Mouse (Mus musculus): ENCODE data around the gene Neurl3.

Neurl3 gene

DNA sequence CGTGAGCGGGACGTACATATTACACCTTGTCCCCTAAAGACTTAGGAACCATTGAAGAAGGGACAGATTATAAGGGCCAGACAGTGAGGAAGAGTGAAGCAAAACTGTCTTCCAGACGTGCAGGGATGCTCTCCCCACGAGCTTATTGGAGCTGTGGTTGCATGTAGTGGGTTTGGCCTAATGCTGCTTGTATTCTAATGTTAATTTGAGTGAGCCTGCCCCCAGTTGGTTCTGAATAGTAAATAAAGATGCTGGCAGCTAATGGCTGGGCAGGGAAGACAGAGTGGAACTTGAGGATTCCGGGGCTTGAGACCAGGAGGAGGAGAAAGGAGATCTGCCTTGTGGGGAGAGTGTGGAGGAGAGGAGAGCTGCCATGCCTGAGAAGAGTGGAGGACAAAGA lies 27.8 kb downstream of the Neurl3 start:
- CTCF ChIA-PET, result interaction anchor here in 1 of 4 experiments (0.6 kb wide), 2 partner anchors 782 to 1618 kb away, joined by 4 read pairs; no protein-coding TSS in a partner anchor
- POLR2A ChIA-PET, result interaction anchor here in 3 of 4 experiments (0.6 to 1.0 kb wide), 5 partner anchors 11 to 239 kb away, joined by 3 to 5 read pairs (median 3); partner anchors contain the start of gene Arid5a (in 1 of the 3)

DNA sequence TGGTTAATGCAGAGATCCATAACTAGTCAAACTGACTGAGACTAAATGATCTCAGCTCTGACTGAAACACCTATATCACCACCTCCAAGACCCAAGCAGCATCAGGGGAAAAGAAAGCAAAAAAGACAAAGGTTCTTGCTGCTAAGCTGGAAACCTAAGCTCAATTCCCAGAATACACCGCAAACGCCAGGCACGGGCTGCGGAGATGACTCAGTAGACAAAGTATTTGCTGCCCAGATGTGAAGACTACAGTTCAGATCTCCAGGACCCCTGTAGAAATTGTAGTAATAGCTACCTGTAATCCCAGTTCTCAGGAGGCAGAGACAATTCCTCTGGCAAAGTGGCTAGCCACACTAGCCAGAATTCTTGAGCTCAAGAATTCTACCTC lies 29.7 kb downstream of the Neurl3 start:
- CTCF ChIA-PET, result interaction anchor here (0.7 to 1.7 kb wide), 13 partner anchors 9 to 974 kb away, joined by 3 to 6 read pairs (median 4); partner anchors contain the start of gene Ankrd39 (in 1 of the 4)
- POLR2A ChIA-PET, result interaction anchor here in 3 of 4 experiments (0.6 to 4.7 kb wide), 19 partner anchors 9 to 395 kb away, joined by 3 to 24 read pairs (median 5); partner anchors contain the start of gene Arid5a (in 2 of the 3)

DNA sequence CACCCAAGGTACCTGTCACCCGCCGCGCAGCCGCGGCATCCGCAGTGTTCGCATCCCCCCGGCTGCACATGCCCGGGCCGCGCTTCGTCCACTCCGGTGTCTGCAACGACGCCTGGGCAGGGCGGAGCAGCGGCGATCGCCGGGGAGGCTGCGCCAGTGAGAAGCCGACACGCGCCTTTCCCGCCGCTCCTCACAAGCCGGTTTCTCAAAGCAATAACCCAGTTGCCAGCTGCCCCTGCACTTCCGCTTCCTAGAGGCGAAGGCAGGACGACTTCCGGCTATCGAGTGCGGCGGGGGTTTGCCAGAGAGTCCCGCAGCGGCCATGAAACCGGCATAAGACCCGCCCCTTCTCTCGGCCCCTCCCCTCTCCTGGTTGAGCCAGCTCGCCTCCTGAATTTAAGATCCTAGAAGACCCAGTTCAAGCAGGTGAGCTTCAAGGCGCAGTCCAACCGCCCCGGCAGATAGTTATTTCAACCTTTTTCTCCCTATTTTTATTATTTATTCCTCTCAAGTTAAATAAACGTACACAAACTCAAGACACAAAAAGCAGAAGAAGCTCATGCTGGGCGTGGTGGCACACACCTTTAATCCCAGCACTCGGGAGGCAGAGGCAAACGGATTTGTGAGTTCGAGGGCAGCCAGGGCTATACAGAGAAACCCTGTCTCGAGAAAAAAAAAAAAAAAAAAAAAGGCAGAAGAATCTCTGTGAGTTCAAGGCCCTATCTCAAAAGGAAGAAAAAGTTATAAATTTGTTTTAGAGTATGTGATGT lies 30.2 kb downstream of the Neurl3 start, which contains the start of gene Uggt1:
Uggt1 (minus strand) TSS at position 663 of the 770 bp plus-strand sequence.
- CTCF ChIA-PET, result interaction anchor here (0.5 to 1.7 kb wide), 16 partner anchors 8 to 974 kb away, joined by 3 to 10 read pairs (median 4); partner anchors contain the start of gene Ankrd39 (in 1 of the 4)
- POLR2A ChIA-PET, result interaction anchor here (0.7 to 4.7 kb wide), 23 partner anchors 9 to 480 kb away, joined by 3 to 24 read pairs (median 5); partner anchors contain the start of gene Arid5a (in 1 of the 4)

DNA sequence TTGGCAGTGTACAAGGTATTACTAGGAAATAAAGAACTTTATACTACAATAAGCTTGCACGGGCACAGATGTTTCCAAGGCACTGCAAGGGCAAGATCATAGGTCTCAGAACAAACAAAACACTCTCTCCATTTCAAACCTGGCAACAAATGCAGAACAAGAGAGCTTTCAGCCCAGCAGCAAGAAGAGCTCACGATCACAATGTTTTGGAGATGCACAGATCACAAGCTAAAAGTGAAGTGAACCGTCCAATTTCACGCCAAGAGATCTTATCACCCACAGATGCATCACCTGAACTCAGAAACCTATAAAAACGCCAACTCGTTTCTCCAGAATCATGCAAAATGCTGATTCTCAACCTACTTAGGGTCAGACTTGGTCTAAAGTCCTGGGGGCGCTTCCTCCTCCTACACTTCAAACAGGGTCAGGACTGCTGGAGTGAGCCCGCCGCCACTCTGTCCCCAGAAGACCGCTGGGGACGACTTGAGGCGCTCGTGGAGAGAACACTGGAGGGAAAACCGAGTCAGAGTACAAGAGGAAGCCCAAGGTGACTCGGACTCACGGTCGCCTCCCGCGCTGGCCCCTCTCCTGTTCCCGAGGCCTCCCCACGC lies 30.9 kb downstream of the Neurl3 start:
- POLR2A ChIA-PET, result interaction anchor here in 3 of 4 experiments (0.6 to 4.7 kb wide), 18 partner anchors 8 to 434 kb away, joined by 3 to 24 read pairs (median 5); partner anchors contain the start of gene Arid5a (in 1 of the 3)
- CTCF ChIA-PET, result interaction anchor here (0.5 to 1.7 kb wide), 10 partner anchors 9 to 1621 kb away, joined by 3 to 10 read pairs (median 4); partner anchors contain the start of gene Ankrd39 (in 1 of the 4)

DNA sequence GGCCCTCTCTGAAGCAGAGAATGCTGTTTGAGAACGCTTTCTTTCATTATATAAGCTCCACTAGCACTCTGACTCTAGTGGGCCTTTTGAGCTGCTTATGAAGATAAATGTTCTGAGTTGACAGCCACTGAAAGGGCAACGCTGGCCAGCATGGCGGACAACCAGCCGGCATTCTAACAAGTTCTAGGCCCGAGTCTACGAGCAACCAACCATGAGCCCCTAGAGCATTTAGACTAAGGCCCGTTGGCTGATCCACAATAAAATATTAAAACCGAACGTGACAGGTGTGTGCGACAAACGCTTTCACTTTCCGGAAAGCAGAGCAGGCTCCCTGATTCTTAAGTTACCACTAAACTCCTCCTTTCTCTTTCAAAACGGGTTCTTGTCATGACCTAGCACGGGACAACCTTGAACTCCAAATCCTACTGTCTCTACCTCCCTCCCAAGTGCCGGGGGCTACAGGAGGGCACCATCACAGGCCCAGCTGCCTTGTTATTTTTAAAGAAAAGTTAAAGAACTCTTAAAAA lies 32.5 kb downstream of the Neurl3 start:
- CTCF ChIA-PET, result interaction anchor here in 1 of 4 experiments (1.5 kb wide), 1 partner anchor 35 kb away, joined by 4 read pairs; no protein-coding TSS in a partner anchor

DNA sequence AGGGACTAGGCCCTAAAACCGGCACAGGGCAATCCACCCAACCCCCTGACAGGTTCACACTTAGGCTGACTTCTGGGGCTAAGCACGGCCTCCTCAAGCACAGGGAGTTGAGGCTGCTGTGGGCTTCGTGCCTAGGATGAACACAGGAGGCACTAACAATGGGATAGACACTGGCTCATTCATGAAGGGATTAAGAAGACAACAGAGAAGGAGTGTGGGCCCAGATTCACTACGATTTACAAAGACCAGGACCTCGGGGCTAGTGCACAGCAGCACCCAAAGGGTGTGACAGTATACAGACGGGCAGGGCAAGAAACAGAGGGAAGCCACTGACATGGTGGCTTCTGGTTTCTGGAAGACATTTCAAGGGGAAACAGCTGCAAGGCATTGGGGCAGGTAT lies 34.3 kb downstream of the Neurl3 start:
- ChIA-PET POLR2A (interaction anchor here in 3 of 4 experiments (0.6 to 1.2 kb wide), 3 partner anchors 9 to 173 kb away, joined by 3 to 12 read pairs (median 5); no protein-coding TSS in a partner anchor), CTCF (interaction anchor here in 1 of 4 experiments (0.5 kb wide), 1 partner anchor 106 kb away, joined by 6 read pairs; no protein-coding TSS in a partner anchor)

More for the DNA sequence above, 32.5 kb downstream of the Neurl3 start:
- POLR2A ChIA-PET, result interaction anchor here in 3 of 4 experiments (0.7 to 4.7 kb wide), 8 partner anchors 9 to 181 kb away, joined by 3 to 24 read pairs (median 8); no protein-coding TSS in a partner anchor

DNA sequence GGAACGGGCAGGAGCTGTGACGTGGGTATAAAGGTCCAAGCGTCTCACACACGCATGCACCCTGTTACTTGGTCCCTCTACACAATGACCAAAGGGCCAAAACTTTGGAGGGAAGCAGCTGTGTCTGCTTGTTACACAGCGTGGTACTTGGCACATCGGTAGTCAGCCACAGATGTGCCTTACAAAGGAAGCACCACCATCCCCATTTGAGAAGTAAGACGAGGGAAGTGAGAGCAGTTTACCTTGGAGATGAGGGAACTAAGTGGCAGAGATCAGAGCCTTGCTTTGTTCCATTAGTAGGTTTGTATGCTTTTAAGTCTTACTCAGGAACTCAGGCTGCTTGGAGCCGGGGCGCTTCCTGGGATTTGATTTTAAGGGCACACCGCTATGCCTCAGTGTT lies 35.1 kb downstream of the Neurl3 start:
- POLR2A ChIA-PET, result interaction anchor here in 1 of 4 experiments (1.0 kb wide), 2 partner anchors 9 to 12 kb away, joined by 3 to 4 read pairs; no protein-coding TSS in a partner anchor
- CTCF ChIA-PET, result interaction anchor here in 1 of 4 experiments (0.7 kb wide), 1 partner anchor 190 kb away, joined by 3 read pairs; no protein-coding TSS in a partner anchor

DNA sequence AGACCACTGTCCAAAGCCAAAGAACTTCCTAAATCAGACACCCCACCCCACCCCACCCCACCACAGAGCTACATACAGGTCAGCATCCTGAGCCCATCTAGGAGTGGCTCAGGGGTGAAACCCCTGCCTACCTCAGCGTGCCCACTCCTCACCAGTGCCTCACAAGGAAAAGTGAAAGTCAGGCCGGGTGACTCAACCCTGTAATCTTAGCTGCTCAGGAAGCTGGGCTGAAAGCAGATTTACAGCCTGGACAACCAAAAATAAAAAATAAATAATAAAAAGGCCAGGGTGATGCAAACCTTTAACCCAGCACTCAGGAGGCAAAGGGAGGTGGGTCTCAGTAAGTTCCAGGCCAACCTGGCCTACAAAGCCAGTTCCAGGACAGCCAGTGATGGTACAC lies 38.6 kb downstream of the Neurl3 start:
- ChIA-PET POLR2A (interaction anchor here in 2 of 4 experiments (0.6 to 1.7 kb wide), 5 partner anchors 8 to 170 kb away, joined by 3 to 5 read pairs (median 4); partner anchors contain the start of gene Uggt1 (in 2 of the 2)), CTCF (interaction anchor here in 1 of 4 experiments (0.7 to 1.0 kb wide), 3 partner anchors 9 to 215 kb away, joined by 3 to 4 read pairs (median 4); partner anchors contain the start of gene Uggt1)

DNA sequence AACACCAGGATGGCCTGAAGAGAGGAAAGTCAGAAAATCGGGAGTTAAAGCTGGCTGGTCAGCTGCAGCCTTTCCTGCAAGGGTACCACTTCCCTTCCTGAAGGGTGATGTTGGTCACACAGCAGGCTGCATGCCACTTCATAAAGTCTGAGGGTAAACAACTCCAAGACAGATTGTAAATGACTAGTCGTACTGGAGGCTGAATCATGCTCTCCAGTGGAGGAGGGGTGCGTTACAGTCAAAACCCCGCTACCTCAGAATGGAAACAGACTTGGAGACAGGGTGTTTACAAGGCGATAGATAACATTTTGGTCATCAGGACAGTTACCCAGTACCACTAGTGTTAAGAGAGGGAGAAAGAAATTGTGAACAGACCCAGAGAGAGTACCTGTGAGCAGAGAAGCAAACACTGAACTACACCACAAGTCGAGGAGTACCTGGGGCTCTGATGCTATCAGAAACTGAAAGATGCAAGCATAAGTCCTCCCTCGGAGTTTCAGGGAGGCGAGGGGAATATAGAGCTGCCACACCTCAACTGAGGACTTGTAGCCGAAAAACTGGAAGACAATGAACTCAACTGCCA lies 39.3 kb downstream of the Neurl3 start:
- POLR2A ChIA-PET, result interaction anchor here in 3 of 4 experiments (0.5 to 1.7 kb wide), 6 partner anchors 9 to 55 kb away, joined by 3 to 7 read pairs (median 4); partner anchors contain the start of gene Uggt1 (in 3 of the 3)

DNA sequence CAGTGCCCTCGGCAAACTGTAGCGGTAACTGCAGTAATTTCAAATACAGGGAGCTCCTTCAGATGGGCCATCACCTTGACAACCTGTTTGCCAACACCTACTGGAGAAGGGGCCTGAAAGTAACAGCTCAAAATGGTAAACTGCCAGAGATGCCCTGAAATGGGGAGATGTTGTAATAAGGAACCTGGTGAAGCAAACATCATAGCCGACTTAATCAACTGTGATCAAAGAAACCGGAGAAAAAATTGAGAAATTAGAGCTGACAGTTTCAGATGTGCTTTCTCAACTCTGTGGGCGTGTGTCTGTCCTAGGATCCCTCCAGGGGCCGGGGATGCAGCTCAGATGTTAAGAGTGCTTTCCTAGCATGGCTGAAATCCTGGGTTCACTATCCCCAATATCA lies 41.3 kb downstream of the Neurl3 start:
- ChIA-PET CTCF (no interaction called here), POLR2A (interaction anchor here in 2 of 4 experiments (1.4 to 4.3 kb wide), 2 partner anchors 10 to 18 kb away, joined by 3 to 24 read pairs; partner anchors contain the start of gene Uggt1 (in 1 of the 2))

More for the DNA sequence above, 39.3 kb downstream of the Neurl3 start:
- CTCF ChIA-PET, result interaction anchor here in 2 of 4 experiments (0.7 to 1.0 kb wide), 2 partner anchors 10 to 15 kb away, joined by 3 read pairs; partner anchors contain the start of gene Uggt1 (in 1 of the 2)

DNA sequence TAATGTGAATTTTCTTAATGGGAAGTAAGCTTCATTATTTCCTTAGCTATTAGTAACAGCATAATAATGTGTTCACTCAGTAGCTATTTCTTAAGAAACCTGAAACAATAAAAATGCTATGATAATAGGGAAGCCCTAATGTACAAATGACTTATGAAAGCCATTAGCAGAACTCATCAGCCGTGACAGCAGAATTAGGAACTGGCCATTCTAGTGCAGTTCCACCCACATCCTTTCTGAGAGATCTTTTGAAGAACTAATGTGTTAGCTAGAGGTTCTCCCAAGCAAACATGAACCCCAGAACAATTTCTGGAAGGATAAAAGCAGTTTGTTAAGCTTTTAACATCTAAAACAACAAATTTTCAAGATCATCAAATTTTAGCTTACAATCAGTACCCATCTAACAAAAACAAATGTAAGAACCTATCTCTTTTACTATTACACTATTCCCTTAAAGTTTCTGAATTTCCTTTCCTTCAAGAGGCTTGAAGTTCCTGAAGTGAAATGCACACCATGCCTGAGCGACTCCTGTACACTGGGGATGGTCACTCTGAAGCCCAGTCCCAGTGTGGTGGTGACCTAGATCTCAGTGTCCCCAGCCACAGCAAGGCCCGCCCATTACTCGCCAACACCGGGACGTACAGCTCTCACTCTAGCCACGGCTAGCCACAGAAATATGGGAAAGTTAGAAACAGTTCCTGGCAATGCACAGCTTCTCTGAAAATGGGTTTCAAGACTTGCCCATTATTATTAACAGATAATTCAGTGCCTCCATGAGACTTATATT lies 43.4 kb downstream of the Neurl3 start:
- CTCF ChIA-PET, result interaction anchor here in 2 of 4 experiments (0.6 to 0.7 kb wide), 2 partner anchors 12 to 77 kb away, joined by 3 read pairs; no protein-coding TSS in a partner anchor
- POLR2A ChIA-PET, result interaction anchor here in 3 of 4 experiments (0.6 to 4.3 kb wide), 9 partner anchors 9 to 55 kb away, joined by 3 to 24 read pairs (median 4); partner anchors contain the start of gene Uggt1 (in 1 of the 3)

DNA sequence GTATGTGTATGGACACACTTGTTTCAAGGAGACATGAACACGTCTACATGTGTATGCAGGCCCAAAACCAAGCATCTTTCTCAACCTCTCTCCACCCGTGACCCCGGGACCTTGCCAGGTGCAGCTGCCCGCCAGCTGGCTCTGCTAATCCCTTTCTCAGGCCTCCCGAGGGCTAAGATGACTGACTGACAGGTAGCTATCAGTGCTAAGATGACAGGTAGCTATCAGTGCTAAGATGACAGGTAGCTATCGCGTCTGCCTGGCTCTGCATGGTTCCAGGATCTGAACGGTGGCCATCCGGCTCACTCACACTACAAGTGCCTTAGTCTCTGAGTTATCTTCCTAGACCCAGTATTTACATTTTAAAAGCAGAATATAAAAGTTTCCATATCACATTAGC lies 46.0 kb downstream of the Neurl3 start:
- POLR2A ChIA-PET, result interaction anchor here in 2 of 4 experiments (1.0 to 1.1 kb wide), 2 partner anchors 15 to 16 kb away, joined by 3 to 4 read pairs; no protein-coding TSS in a partner anchor
- CTCF ChIA-PET, result no interaction called here

DNA sequence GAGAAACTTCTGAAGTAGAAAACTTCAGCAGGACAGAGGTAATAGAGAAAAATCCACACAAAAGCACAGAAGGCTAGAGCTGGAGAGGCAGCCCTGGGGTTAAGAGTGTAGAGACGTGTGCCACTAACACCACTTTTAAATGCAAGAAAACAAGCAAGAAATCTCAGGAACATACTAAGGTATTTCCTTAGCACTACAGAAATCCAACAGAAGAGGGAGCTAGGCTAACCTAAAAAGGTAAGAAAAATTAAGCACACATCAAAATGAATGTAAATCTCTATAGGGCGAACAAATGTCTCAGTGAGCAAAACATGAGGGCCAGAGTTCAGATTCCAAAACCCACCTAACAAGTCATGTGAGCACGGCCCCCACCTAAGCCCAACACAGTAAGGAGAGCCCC lies 49.8 kb downstream of the Neurl3 start:
- ChIA-PET POLR2A (interaction anchor here in 2 of 4 experiments (0.7 to 1.0 kb wide), 3 partner anchors 28 to 102 kb away, joined by 3 to 7 read pairs (median 3); no protein-coding TSS in a partner anchor), CTCF (interaction anchor here in 3 of 4 experiments (0.6 to 1.5 kb wide), 10 partner anchors 11 to 401 kb away, joined by 3 to 6 read pairs (median 4); partner anchors contain the start of gene Uggt1 (in 1 of the 3))
